Mouse (Mus musculus) hindbrain, embryonic 16.5 days (tissue): ENCODE results near the gene Fam120b. TPM values are rescaled to one million over a fixed set of nuclear protein-coding genes. Genes with fewer than 3 reads are reported as not detected.
A peak's percentile ranks its signal among the peaks of the same experiment; 100 is the strongest.

Experiments used
- ATAC-seq: fragments of 200-750 bp; cut with Nextera tagmentation; 2 replicates; pipeline ENCODE4 v1.8.0; 2017; ENCODE audit warnings: moderate TSS enrichment, moderate library complexity
- H3K27ac ChIP-seq: fragments of 300-500 bp; sonication (generic); 2 replicates; pipeline ENCODE4 v1.5.1; 2014; ENCODE audit warnings: low read depth, mild to moderate bottlenecking, control low read depth, low read length, moderate library complexity
- H3K27me3 ChIP-seq: fragments of 300-500 bp; sonication (generic); replicated peaks from 2 replicates; pipeline ENCODE4 v1.6.1; 2014; ENCODE audit warnings: low read length; ENCODE audit not compliant: control insufficient read depth, insufficient read depth
- H3K36me3 ChIP-seq: fragments of 300-500 bp; sonication (generic); 2 replicates; pipeline ENCODE4 v1.6.1; 2014; ENCODE audit warnings: mild to moderate bottlenecking, low read length, moderate library complexity, mixed read lengths; ENCODE audit not compliant: control insufficient read depth, insufficient read depth
- H3K4me1 ChIP-seq: fragments of 300-500 bp; sonication (generic); 2 replicates; pipeline ENCODE4 v1.6.1; 2014; ENCODE audit warnings: low read depth, low read length; ENCODE audit not compliant: control insufficient read depth, insufficient read depth
- H3K4me2 ChIP-seq: fragments of 300-500 bp; sonication (generic); 2 replicates; pipeline ENCODE4 v1.6.1; 2014; ENCODE audit warnings: mild to moderate bottlenecking, low read length, control low read depth, moderate library complexity
- H3K4me3 ChIP-seq: fragments of 300-500 bp; sonication (generic); 2 replicates; pipeline ENCODE4 v1.5.1; 2014; ENCODE audit warnings: mild to moderate bottlenecking, low read length, control low read depth, moderate library complexity
- H3K9ac ChIP-seq: fragments of 300-500 bp; sonication (generic); 2 replicates; pipeline ENCODE4 v1.6.1; 2014; ENCODE audit warnings: low read depth, mild to moderate bottlenecking, control low read depth, low read length, moderate library complexity
- H3K9me3 ChIP-seq: fragments of 300-500 bp; sonication (generic); 2 replicates; pipeline ENCODE4 v1.6.1; 2014; ENCODE audit warnings: mild to moderate bottlenecking, low read length, moderate library complexity; ENCODE audit not compliant: control insufficient read depth
- WGBS: fragments of 180-500 bp; shearing (Covaris S2); extraction: QIAGEN DNeasy Blood & Tissue Kit; methylation state at CpG from one replicate; pipeline ENCODE4 v1.1.7; 2014; 5-methylcytosine and 5-hydroxymethylcytosine counted together
- polyA plus RNA-seq: library from polyadenylated mRNA; unstranded; fragments of >200 nt; fragmentation: Nextera tagmentation; extraction: Ambion mirVana; gene quantifications from 2 replicates; pipeline ENCODE4 v1.2.1, GENCODE M21; 2015

Gene Fam120b
- polyA plus RNA-seq, 1 experiment from 2014 or later: 45.8 TPM

GRCm38 (mm10) chr17:15370401-15370800 lies 25.6 kb upstream of the Fam120b start:
- WGBS: 93% methylated on average over 14 of the region's 14 CpGs
- no peak overlapping the region for H3K4me3 ChIP-seq

GRCm38 (mm10) chr17:15371967-15372835 lies 23.8 kb upstream of the Fam120b start:
- no peak overlapping the region; the same call in 1 of the 2 replicates for H3K9ac ChIP-seq
- 15% methylated on average over 17 of the region's 17 CpGs for WGBS
- peaks cover 23% of the 10 kb centered on the region for H3K36me3 ChIP-seq
- ATAC-seq: no peak
- H3K27ac ChIP-seq: no peak overlapping the region
- peak overlapping the region; percentile 87 for H3K4me2 ChIP-seq
- H3K9me3 ChIP-seq: no peaks in the 10 kb centered on the region
- H3K27me3 ChIP-seq: no peaks in the 10 kb centered on the region
- peaks cover 32% of the 10 kb centered on the region for H3K4me1 ChIP-seq
- peak overlapping the region; percentile 85 for H3K4me3 ChIP-seq

More at GRCm38 (mm10) chr17:15370401-15370800, 25.6 kb upstream of the Fam120b start:
- H3K9me3 ChIP-seq: no peaks in the 10 kb centered on the region
- peaks cover 29% of the 10 kb centered on the region for H3K4me1 ChIP-seq
- H3K27ac ChIP-seq: no peak overlapping the region
- no peak overlapping the region for H3K4me2 ChIP-seq
- H3K9ac ChIP-seq: no peak overlapping the region
- peaks cover 29% of the 10 kb centered on the region for H3K36me3 ChIP-seq
- ATAC-seq: no peak
- H3K27me3 ChIP-seq: no peaks in the 10 kb centered on the region

GRCm38 (mm10) chr17:15372931-15373652 lies 22.9 kb upstream of the Fam120b start:
- 52% methylated on average over 15 of the region's 15 CpGs for WGBS
- no peak for ATAC-seq
- no peak overlapping the region for H3K27ac ChIP-seq
- H3K9me3 ChIP-seq: no peaks in the 10 kb centered on the region
- peaks cover 38% of the 10 kb centered on the region for H3K4me1 ChIP-seq
- H3K36me3 ChIP-seq: peaks cover 17% of the 10 kb centered on the region
- H3K4me3 ChIP-seq: peak overlapping the region; percentile 85
- peak overlapping the region; percentile 47 for H3K9ac ChIP-seq
- H3K27me3 ChIP-seq: no peaks in the 10 kb centered on the region
- peak overlapping the region; percentile 87 for H3K4me2 ChIP-seq

GRCm38 (mm10) chr17:15374321-15375141 lies 21.5 kb upstream of the Fam120b start:
- peak overlapping the region; percentile 88 for H3K9ac ChIP-seq
- peak overlapping the region; percentile 87 for H3K4me2 ChIP-seq
- H3K27ac ChIP-seq: peak overlapping the region; percentile 94
- H3K36me3 ChIP-seq: peaks cover 9% of the 10 kb centered on the region
- 2% methylated on average over 49 of the region's 50 CpGs for WGBS
- ATAC-seq: no peak
- peak overlapping the region; percentile 85 for H3K4me3 ChIP-seq
- H3K27me3 ChIP-seq: no peaks in the 10 kb centered on the region
- H3K9me3 ChIP-seq: no peaks in the 10 kb centered on the region
- peaks cover 40% of the 10 kb centered on the region for H3K4me1 ChIP-seq

- no peaks in the 10 kb centered on the region for H3K9me3 ChIP-seq
- peak overlapping the region; percentile 85 for H3K4me3 ChIP-seq
- no peaks in the 10 kb centered on the region for H3K27me3 ChIP-seq
- peaks cover 45% of the 10 kb centered on the region for H3K4me1 ChIP-seq
- WGBS: under 1% methylated on average over 18 of the region's 18 CpGs
- no peak for ATAC-seq
- peaks cover 5% of the 10 kb centered on the region for H3K36me3 ChIP-seq
- H3K9ac ChIP-seq: peak overlapping the region; percentile 88
- H3K4me2 ChIP-seq: peak overlapping the region; percentile 87
- H3K27ac ChIP-seq: peak overlapping the region; percentile 94
Measured at GRCm38 (mm10) chr17:15375224-15375623, 20.8 kb upstream of the Fam120b start.

GRCm38 (mm10) chr17:15375701-15376493 lies 20.1 kb upstream of the Fam120b start:
- peaks cover 52% of the 10 kb centered on the region for H3K4me1 ChIP-seq
- no peaks in the 10 kb centered on the region; the same call in 1 of the 2 replicates for H3K36me3 ChIP-seq
- peak overlapping the region; percentile 94 for H3K27ac ChIP-seq
- no peaks in the 10 kb centered on the region for H3K27me3 ChIP-seq
- peak; percentile 77 for ATAC-seq
- peak overlapping the region; percentile 87 for H3K4me2 ChIP-seq
- no peaks in the 10 kb centered on the region for H3K9me3 ChIP-seq
- peak overlapping the region; percentile 88 for H3K9ac ChIP-seq
- peak overlapping the region; percentile 85 for H3K4me3 ChIP-seq
- WGBS: under 1% methylated on average over 67 of the region's 69 CpGs

GRCm38 (mm10) chr17:15376494-15377181 lies 19.4 kb upstream of the Fam120b start, which contains the start of gene Dll1:
Gene Dll1, minus strand, starts transcription at chr17:15376872.
- H3K9ac ChIP-seq: peak within 1 kb of the TSS; percentile 88
- no peaks in the 10 kb centered on the region; the same call in 1 of the 2 replicates for H3K36me3 ChIP-seq
- no peaks in the 10 kb centered on the region for H3K9me3 ChIP-seq
- H3K4me3 ChIP-seq: peak within 1 kb of the TSS; percentile 85
- peaks cover 57% of the 10 kb centered on the region for H3K4me1 ChIP-seq
- under 1% methylated on average over 36 of the region's 36 CpGs for WGBS
- ATAC-seq: peak; percentile 47
- H3K4me2 ChIP-seq: peak within 1 kb of the TSS; percentile 87
- H3K27me3 ChIP-seq: no peaks in the 10 kb centered on the region
- peak within 1 kb of the TSS; percentile 94 for H3K27ac ChIP-seq
